Mouse (Mus musculus) ES-E14 (cell line): ENCODE measurements around the gene Ubap2l. TPM values are rescaled to one million over a fixed set of nuclear protein-coding genes. Genes with fewer than 3 reads are reported as not detected.
A peak's percentile ranks its signal among the peaks of the same experiment; 100 is the strongest.

Experiments used
- DNase-seq: peaks from one replicate; pipeline ENCODE4 v3.0.0-alpha.2; 2013; ENCODE audit warnings: low read depth, low spot score
- H3K27ac ChIP-seq: 2 replicates; pipeline ENCODE4 v1.5.1; 2012; ENCODE audit warnings: low read depth, mild to moderate bottlenecking, low read length, moderate library complexity, mixed read lengths; ENCODE audit not compliant: poor library complexity, insufficient read depth, severe bottlenecking
- H3K36me3 ChIP-seq: 2 replicates; pipeline ENCODE4 v1.6.1; 2012; ENCODE audit warnings: mild to moderate bottlenecking, low read length, moderate library complexity, mixed read lengths; ENCODE audit not compliant: control insufficient read depth, poor library complexity, insufficient read depth, severe bottlenecking
- H3K4me1 ChIP-seq, 2 experiments: fragments of 150-350 bp in 1 of 2; sonication (generic) in 1 of 2; 2 replicates each; pipeline ENCODE4 v1.6.1; 2012; ENCODE audit warnings: low read length in 2 of 2, mild to moderate bottlenecking in 1 of 2, mixed read lengths in 1 of 2; ENCODE audit not compliant: control insufficient read depth in 2 of 2, insufficient read depth in 2 of 2, poor library complexity in 1 of 2
- H3K4me3 ChIP-seq, 2 experiments: fragments of 150-350 bp in 1 of 2; sonication (generic) in 1 of 2; 2 replicates each; pipeline ENCODE4 v1.5.1; 2012; ENCODE audit warnings: low read length in 2 of 2, low read depth in 1 of 2, mild to moderate bottlenecking in 1 of 2, mixed read lengths in 1 of 2; ENCODE audit not compliant: insufficient read depth in 1 of 2, poor library complexity in 1 of 2, severe bottlenecking in 1 of 2
- H3K9ac ChIP-seq: 2 replicates; pipeline ENCODE4 v1.6.1; 2012; ENCODE audit warnings: low read depth, mild to moderate bottlenecking, low read length, mixed read lengths; ENCODE audit not compliant: poor library complexity, insufficient read depth, severe bottlenecking
- H3K9me3 ChIP-seq: fragments of 150-350 bp; sonication (generic); 2 replicates; pipeline ENCODE4 v1.6.1; 2012; ENCODE audit warnings: low read depth, mild to moderate bottlenecking, low read length; ENCODE audit not compliant: control insufficient read depth, insufficient read depth
- CHD2 ChIP-seq: IDR thresholded peaks from 2 replicates; pipeline ENCODE4 v1.6.1; 2014; ENCODE audit warnings: mild to moderate bottlenecking, low read depth, low read length, inconsistent platforms
- HCFC1 ChIP-seq: IDR thresholded peaks from 2 replicates; pipeline ENCODE4 v1.6.1; 2012; ENCODE audit warnings: low read length, inconsistent platforms, borderline replicate concordance; ENCODE audit not compliant: insufficient read depth
- MAFK ChIP-seq: IDR thresholded peaks from 2 replicates; pipeline ENCODE4 v1.6.1; 2014; ENCODE audit warnings: mild to moderate bottlenecking, low read depth, low read length, inconsistent platforms; ENCODE audit not compliant: insufficient read depth
- ZC3H11A ChIP-seq: IDR thresholded peaks from 2 replicates; pipeline ENCODE4 v1.6.1; 2012; ENCODE audit warnings: low read depth, mild to moderate bottlenecking, inconsistent platforms, low read length, borderline replicate concordance
- ZNF384 ChIP-seq: IDR thresholded peaks from 2 replicates; pipeline ENCODE4 v1.6.1; 2012; ENCODE audit warnings: low read depth, low read length, inconsistent platforms
- in situ Hi-C, 2 experiments: fragments of 600-800 bp; cut with MboI; formaldehyde crosslinking; loops; one replicate each; pipeline ENCODE4 v1.15.1; 2025; ENCODE audit warnings: low sequenced_read_pairs in 2 of 2, inconsistent platforms in 1 of 2; ENCODE audit not compliant: unreplicated experiment in 2 of 2
- total RNA-seq: library from RNA; depleted of rRNA; stranded (reverse); fragments of 300-350 nt; gene quantifications from 2 replicates; pipeline ENCODE4 v1.2.3, GENCODE M21; 2012; rRNA removed

The Ubap2l gene
- total RNA-seq, 1 experiment: 109 TPM

DNA sequence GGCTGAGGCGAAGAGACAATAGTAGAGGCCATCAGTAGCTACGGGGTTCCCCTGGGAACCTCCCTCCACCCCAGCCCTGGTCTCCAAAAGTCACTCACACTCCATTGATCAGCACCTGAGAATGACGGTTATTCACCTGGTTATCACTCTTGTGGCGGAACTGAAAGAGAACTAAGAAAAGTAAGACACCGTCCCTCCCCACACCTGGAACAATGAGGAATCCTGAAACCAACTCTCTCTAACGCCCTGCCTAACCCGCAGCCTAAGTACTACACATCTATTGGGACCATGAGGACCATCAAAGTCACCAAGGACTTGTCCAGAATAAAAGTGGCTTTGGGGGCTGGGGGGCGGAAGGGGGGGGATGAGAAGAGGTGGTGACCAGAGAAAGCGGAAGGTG is 94.5 kb downstream of the Ubap2l start:
- TF ChIP-seq HCFC1 (no peak), ZNF384 (no peak), MAFK (no peak), CHD2 (no peak), ZC3H11A (no peak)
- no peak overlapping the region for H3K4me3 ChIP-seq
- peaks cover 13% of the 10 kb centered on the region for H3K36me3 ChIP-seq
- no peak overlapping the region for H3K27ac ChIP-seq
- H3K9ac ChIP-seq: no peak overlapping the region
- in situ Hi-C loops: no loop called here
- peaks cover 0 to 22% of the 10 kb centered on the region in 2 experiments; a peak in 2 of 4 replicates for H3K4me1 ChIP-seq
- no peaks in the 10 kb centered on the region for H3K9me3 ChIP-seq
- no peak for DNase-seq

DNA sequence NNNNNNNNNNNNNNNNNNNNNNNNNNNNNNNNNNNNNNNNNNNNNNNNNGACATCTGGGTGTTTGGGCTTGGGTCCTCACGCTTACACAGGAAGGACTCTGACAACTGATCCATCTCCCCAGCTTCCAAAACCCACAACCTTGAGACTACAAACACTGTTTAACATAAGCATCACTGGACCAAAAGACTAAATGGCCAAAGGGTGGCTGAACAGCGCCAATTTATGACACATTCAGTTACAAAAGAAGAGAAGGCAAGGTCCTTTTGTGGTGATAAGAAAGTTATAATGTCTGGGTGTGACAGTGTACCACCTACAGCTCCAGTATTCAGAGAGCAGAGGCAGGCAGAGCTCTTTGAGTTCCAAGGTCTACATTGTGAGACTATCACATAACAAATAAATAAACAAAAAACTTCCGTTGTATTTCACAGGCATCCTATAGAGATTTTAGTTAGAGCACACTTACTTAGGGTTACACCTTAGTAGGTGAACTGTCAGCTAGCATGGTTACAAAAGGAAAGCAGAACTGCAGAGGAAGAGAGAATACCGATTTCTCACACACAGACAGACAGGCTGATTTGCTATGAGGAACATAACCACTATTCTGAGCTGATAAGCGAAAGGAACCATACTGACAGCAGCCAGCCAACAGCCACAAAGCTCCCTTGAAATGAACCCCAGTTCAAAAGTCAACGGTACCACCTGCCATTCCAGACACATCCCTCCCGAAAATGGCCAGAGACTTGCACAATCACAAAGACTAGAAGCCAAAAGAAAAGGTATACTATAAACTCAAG is 96.1 kb downstream of the Ubap2l start:
- Histone ChIP-seq H3K27ac (no peak overlapping the region), H3K9me3 (no peaks in the 10 kb centered on the region), H3K4me1 (peaks cover 0 to 18% of the 10 kb centered on the region in 2 experiments; a peak in 1 of 4 replicates), H3K4me3 (no peak overlapping the region), H3K36me3 (peaks cover 22% of the 10 kb centered on the region), H3K9ac (no peak overlapping the region)
- in situ Hi-C loops: no loop called here
- no peak for TF ChIP-seq CHD2
- TF ChIP-seq ZNF384: no peak
- TF ChIP-seq MAFK: no peak
- no peak for TF ChIP-seq ZC3H11A
- no peak for TF ChIP-seq HCFC1
- DNase-seq: no peak

DNA sequence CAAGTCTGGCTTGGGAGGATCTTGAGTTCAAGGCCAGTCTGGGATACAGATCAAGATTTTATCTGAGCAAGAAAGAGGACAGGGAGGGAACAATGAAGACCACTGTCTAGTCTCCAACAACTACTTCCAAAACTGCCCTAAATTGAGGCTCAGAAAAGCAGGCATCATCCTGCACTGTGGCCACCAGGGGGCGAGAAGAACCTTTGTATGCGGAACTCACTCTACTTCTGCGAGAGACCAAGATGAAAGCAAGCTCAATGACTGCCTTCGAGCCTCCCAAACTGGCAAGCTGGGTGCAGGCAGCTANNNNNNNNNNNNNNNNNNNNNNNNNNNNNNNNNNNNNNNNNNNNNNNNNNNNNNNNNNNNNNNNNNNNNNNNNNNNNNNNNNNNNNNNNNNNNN is 99.0 kb downstream of the Ubap2l start:
- in situ Hi-C loops: no loop called here
- Histone ChIP-seq H3K9me3 (no peaks in the 10 kb centered on the region), H3K9ac (no peak overlapping the region), H3K36me3 (peaks cover 40% of the 10 kb centered on the region), H3K27ac (no peak overlapping the region), H3K4me3 (no peak overlapping the region), H3K4me1 (peaks cover 0 to 8% of the 10 kb centered on the region in 2 experiments; a peak in 1 of 4 replicates)
- peak; percentile 63 for DNase-seq
- TF ChIP-seq ZNF384: no peak
- no peak for TF ChIP-seq ZC3H11A
- TF ChIP-seq CHD2: no peak
- TF ChIP-seq HCFC1: 0 out of 2 replicates have a peak, but pooled peaks have one; percentile 30
- no peak for TF ChIP-seq MAFK

Other genes with a start within 250 kb of the Ubap2l start
- 2.0 and 2.6 TPM in 2 replicates for gene She, start 221.3 kb downstream of the Ubap2l start, total RNA-seq
- gene Il6ra, start 139.4 kb downstream of the Ubap2l start, total RNA-seq: 1.0 and 1.8 TPM in 2 replicates
- 41.6 and 51.4 TPM in 2 replicates for gene Atp8b2, start 89.1 kb downstream of the Ubap2l start, total RNA-seq
- 222 and 241 TPM in 2 replicates for gene Hax1, start 53.8 kb downstream of the Ubap2l start, total RNA-seq
- gene 4933434E20Rik, start 992 bp downstream of the Ubap2l start, total RNA-seq: 69.2 and 73.7 TPM in 2 replicates
- 241 and 287 TPM in 2 replicates for gene Tpm3, start 20.0 kb upstream of the Ubap2l start, total RNA-seq
- gene Nup210l, start 51.5 kb upstream of the Ubap2l start, total RNA-seq: 0.80 and 0.85 TPM in 2 replicates
- 3,820 and 4,467 TPM in 2 replicates for gene Rps27, start 161.0 kb upstream of the Ubap2l start, total RNA-seq
- gene Rab13, start 161.1 kb upstream of the Ubap2l start, total RNA-seq: 9.6 and 13.2 TPM in 2 replicates
- 61.9 and 64.0 TPM in 2 replicates for gene Jtb, start 179.0 kb upstream of the Ubap2l start, total RNA-seq
- gene Creb3l4, start 190.9 kb upstream of the Ubap2l start, total RNA-seq: 2.3 and 4.8 TPM in 2 replicates
- gene Slc39a1, start 195.5 kb upstream of the Ubap2l start, total RNA-seq: 88.4 and 115 TPM in 2 replicates
- 9.8 and 11.8 TPM in 2 replicates for gene Crtc2, start 201.5 kb upstream of the Ubap2l start, total RNA-seq
- gene Dennd4b, start 212.6 kb upstream of the Ubap2l start, total RNA-seq: 4.1 and 8.2 TPM in 2 replicates
- gene Gatad2b, start 240.6 kb upstream of the Ubap2l start, total RNA-seq: 17.9 and 20.9 TPM in 2 replicates